Mouse (Mus musculus) lung, embryonic 15.5 days (tissue): ENCODE results near the gene Tmem179b. TPM values are rescaled to one million over a fixed set of nuclear protein-coding genes. Genes with fewer than 3 reads are reported as not detected.
"Not testable (repeated sequence)": the region's sequence is repeated elsewhere in the genome, so short reads cannot be mapped to it uniquely, and the experiment has no call there.

Source experiments
- ATAC-seq: fragments of 200-750 bp; cut with Nextera tagmentation; 2 replicates; pipeline ENCODE4 v1.8.0; 2017; ENCODE audit warnings: moderate number of reproducible peaks, borderline replicate concordance; ENCODE audit not compliant: low FRiP score, low TSS enrichment; ENCODE audit errors: extremely low read depth
- H3K27ac ChIP-seq: fragments of 300-500 bp; sonication (generic); 2 replicates; pipeline ENCODE4 v1.5.1; 2015; ENCODE audit warnings: moderate library complexity, mild to moderate bottlenecking, inconsistent platforms
- H3K27me3 ChIP-seq: fragments of 300-500 bp; sonication (generic); 2 replicates; pipeline ENCODE4 v1.6.1; 2015; ENCODE audit warnings: inconsistent platforms
- H3K36me3 ChIP-seq: fragments of 300-500 bp; sonication (generic); 2 replicates; pipeline ENCODE4 v1.6.1; 2015; ENCODE audit warnings: inconsistent platforms
- H3K4me1 ChIP-seq: fragments of 300-500 bp; sonication (generic); 2 replicates; pipeline ENCODE4 v1.6.1; 2015; ENCODE audit warnings: inconsistent platforms
- H3K4me2 ChIP-seq: fragments of 300-500 bp; sonication (generic); 2 replicates; pipeline ENCODE4 v1.6.1; 2015; ENCODE audit warnings: inconsistent platforms, mild to moderate bottlenecking, moderate library complexity
- H3K4me3 ChIP-seq: fragments of 300-500 bp; sonication (generic); 2 replicates; pipeline ENCODE4 v1.5.1; 2015; ENCODE audit warnings: mild to moderate bottlenecking, inconsistent platforms
- H3K9ac ChIP-seq: fragments of 300-500 bp; sonication (generic); 2 replicates; pipeline ENCODE4 v1.6.1; 2015; ENCODE audit warnings: inconsistent platforms
- H3K9me3 ChIP-seq: fragments of 300-500 bp; sonication (generic); 2 replicates; pipeline ENCODE4 v1.6.1; 2016; ENCODE audit warnings: inconsistent platforms
- WGBS: fragments of 180-500 bp; shearing (Covaris S2); methylation state at CpG from one replicate; pipeline ENCODE4 v1.1.7; 2015; 5-methylcytosine and 5-hydroxymethylcytosine counted together
- polyA plus RNA-seq: library from polyadenylated mRNA; unstranded; fragments of >200 nt; fragmentation: Nextera tagmentation; extraction: Ambion mirVana; gene quantifications from 2 replicates; pipeline ENCODE4 v1.2.1, GENCODE M21; 2015

The Tmem179b gene
- polyA plus RNA-seq, 1 experiment from 2014 or later = 81.3 TPM

- Histone ChIP-seq H3K4me3 (no peak overlapping the region), H3K27ac (no peak overlapping the region), H3K27me3 (no peaks in the 10 kb centered on the region), H3K36me3 (peaks cover 80% of the 10 kb centered on the region), H3K4me1 (peaks cover 19% of the 10 kb centered on the region), H3K4me2 (no peak overlapping the region), H3K9me3 (no peaks in the 10 kb centered on the region), H3K9ac (no peak overlapping the region)
- 94% methylated on average over 1 of the region's 1 CpGs for WGBS
- no peak for ATAC-seq
These were observed 28.9 kb downstream of the Tmem179b start for GRCm38 (mm10) chr19:8745382-8745781.

- peaks cover 21% of the 10 kb centered on the region for H3K4me1 ChIP-seq
- WGBS = 9% methylated on average over 14 of the region's 14 CpGs
- peaks cover 78% of the 10 kb centered on the region for H3K36me3 ChIP-seq
These were observed 32.1 kb downstream of the Tmem179b start for GRCm38 (mm10) chr19:8742176-8742575.

DNA sequence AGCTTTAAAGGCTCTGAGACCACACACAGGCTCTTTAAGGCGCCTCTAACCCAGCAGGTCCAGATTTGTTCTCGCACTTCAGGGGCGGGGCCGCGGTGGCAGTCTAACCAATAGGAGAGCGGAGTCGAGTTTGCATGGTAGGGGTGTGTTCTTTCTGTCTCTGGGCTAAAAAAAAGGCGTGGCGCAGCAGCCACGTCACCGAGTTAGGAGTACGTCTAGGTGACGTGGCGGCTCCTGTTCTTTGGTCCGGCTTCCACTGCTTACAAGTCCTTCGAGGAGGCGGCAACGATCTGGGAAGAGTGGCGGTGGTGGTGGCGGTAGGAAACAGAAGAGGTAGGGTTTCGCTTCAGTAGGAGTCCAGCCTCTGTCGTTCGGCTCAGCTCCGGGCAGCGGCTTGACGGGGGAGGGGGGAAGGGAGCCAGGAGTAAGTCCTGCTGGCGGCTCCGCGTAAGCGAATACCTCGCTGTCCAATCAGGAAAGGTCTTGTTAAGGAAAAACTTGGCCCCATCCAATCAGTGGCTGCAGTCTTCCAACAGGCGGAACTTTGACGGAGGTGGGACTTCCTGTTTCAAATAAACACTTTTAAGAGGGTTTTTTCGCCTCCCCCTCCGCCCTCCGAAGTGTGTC lies 32.9 kb downstream of the Tmem179b start, which contains the start of gene Stx5a:
Stx5a (plus strand) TSS at position 171 of the 627 bp plus-strand sequence.
- H3K9ac ChIP-seq = peak within 1 kb of the TSS; percentile 77
- WGBS = under 1% methylated on average over 36 of the region's 36 CpGs
- peak; percentile 98 for ATAC-seq
- H3K9me3 ChIP-seq = no peaks in the 10 kb centered on the region
- H3K4me3 ChIP-seq = peak within 1 kb of the TSS; percentile 66
- H3K27ac ChIP-seq = peak within 1 kb of the TSS; percentile 98
- no peaks in the 10 kb centered on the region for H3K27me3 ChIP-seq
- peaks cover 70% of the 10 kb centered on the region for H3K36me3 ChIP-seq
- H3K4me1 ChIP-seq = peaks cover 29% of the 10 kb centered on the region
- H3K4me2 ChIP-seq = peak within 1 kb of the TSS; percentile 84

More at GRCm38 (mm10) chr19:8742176-8742575, 32.1 kb downstream of the Tmem179b start:
- peak overlapping the region; percentile 66 for H3K4me3 ChIP-seq
- H3K27ac ChIP-seq = peak overlapping the region; percentile 98
- H3K9me3 ChIP-seq = no peaks in the 10 kb centered on the region
- H3K27me3 ChIP-seq = no peaks in the 10 kb centered on the region
- H3K9ac ChIP-seq = peak overlapping the region; percentile 77
- H3K4me2 ChIP-seq = peak overlapping the region; percentile 84
- ATAC-seq = no peak

DNA sequence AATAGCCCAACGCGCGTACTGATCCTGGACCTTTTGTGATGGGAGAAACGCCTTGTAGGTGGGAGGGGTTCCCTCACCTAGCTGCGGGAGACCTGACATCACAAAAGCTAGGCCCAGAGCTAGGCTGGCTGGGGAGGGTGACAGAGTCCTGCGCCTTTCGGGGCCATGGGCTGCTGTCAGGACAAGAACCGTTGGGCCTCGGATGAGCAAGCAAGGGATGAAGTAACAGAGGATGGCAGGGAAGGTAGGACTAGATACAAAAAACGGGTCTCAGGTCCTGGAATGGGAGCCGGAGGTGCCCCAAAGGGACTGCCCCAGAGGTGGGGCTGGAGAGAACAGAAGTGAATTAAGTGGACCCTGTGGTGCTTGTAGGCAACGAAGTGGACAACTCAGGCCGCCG lies 33.7 kb downstream of the Tmem179b start, which contains the start of gene 1700092M07Rik:
1700092M07Rik (plus strand) TSS at position 116 of the 400 bp plus-strand sequence.
- H3K27ac ChIP-seq = peak within 1 kb of the TSS; percentile 98
- no peaks in the 10 kb centered on the region for H3K9me3 ChIP-seq
- peaks cover 62% of the 10 kb centered on the region for H3K36me3 ChIP-seq
- H3K27me3 ChIP-seq = no peaks in the 10 kb centered on the region
- no peak for ATAC-seq
- WGBS = 62% methylated on average over 14 of the region's 14 CpGs
- H3K4me1 ChIP-seq = peaks cover 29% of the 10 kb centered on the region
- H3K9ac ChIP-seq = peak within 1 kb of the TSS; percentile 77
- peak within 1 kb of the TSS; percentile 84 for H3K4me2 ChIP-seq
- H3K4me3 ChIP-seq = peak within 1 kb of the TSS; percentile 66

- Histone ChIP-seq H3K36me3 (peaks cover 52% of the 10 kb centered on the region), H3K27ac (no peak overlapping the region), H3K27me3 (no peaks in the 10 kb centered on the region), H3K9me3 (no peaks in the 10 kb centered on the region), H3K9ac (no peak overlapping the region), H3K4me1 (peaks cover 33% of the 10 kb centered on the region), H3K4me2 (no peak overlapping the region), H3K4me3 (no peak overlapping the region)
- ATAC-seq = no peak
- WGBS = 89% methylated on average over 6 of the region's 6 CpGs
These were observed 34.6 kb downstream of the Tmem179b start for GRCm38 (mm10) chr19:8739646-8740045.

- Histone ChIP-seq H3K9ac (no peak overlapping the region), H3K27me3 (no peaks in the 10 kb centered on the region), H3K9me3 (no peaks in the 10 kb centered on the region), H3K27ac (no peak overlapping the region), H3K4me3 (no peak overlapping the region), H3K4me2 (no peak overlapping the region), H3K36me3 (peaks cover 45% of the 10 kb centered on the region), H3K4me1 (peaks cover 33% of the 10 kb centered on the region)
- WGBS = 84% methylated on average over 7 of the region's 7 CpGs
- ATAC-seq = no peak
These were observed 35.4 kb downstream of the Tmem179b start for GRCm38 (mm10) chr19:8738911-8739310.

- WGBS = 2% methylated on average over 11 of the region's 11 CpGs
- Histone ChIP-seq H3K4me3 (peak overlapping the region; percentile 97), H3K9ac (peak overlapping the region; percentile 82), H3K9me3 (no peaks in the 10 kb centered on the region), H3K27ac (peak overlapping the region; percentile 48), H3K4me2 (peak overlapping the region; percentile 90), H3K27me3 (no peaks in the 10 kb centered on the region), H3K4me1 (peaks cover 21% of the 10 kb centered on the region), H3K36me3 (peaks cover 32% of the 10 kb centered on the region)
- ATAC-seq = peak; percentile 43; the same call in 1 of the 2 replicates
These were observed 38.2 kb downstream of the Tmem179b start for GRCm38 (mm10) chr19:8736160-8736467.

DNA sequence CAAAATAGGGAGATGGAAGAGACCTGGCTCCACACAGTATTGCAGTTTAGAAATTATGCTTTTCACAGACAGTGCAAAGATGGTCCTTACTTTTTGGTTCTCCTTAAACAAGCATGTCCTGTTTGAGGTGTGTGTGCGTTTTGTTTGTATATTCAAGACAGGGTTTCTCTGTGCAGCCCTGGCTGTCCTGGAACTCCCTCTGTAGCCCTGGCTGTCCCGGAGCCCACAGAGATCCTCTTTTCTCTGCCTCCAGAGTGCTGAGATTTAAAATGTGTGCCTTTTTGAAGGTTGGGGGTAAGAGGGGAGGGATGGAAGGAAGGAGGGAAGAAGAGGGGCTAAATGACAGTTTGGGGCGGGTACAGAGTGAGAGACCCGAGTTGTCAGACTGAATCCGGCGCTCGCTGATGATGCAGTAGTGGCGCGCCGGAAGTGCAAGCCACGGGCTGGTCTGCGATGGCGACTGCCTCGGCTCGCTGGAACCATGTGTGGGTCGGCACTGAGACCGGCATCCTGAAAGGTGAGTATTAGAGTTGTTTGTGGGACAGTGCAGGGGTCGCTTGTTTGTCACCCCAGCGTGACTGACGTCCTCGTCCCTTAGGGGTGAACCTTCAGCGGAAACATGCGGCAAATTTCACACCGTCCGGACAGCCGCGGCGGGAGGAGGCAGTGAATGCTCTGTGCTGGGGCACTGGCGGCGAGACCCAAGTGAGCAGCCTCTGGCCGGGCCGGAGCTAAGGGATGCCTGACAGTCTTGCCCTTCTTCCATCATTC lies 38.7 kb downstream of the Tmem179b start, which contains the start of gene Wdr74:
Wdr74 (plus strand) TSS at position 439 of the 771 bp plus-strand sequence.
- peak; percentile 89 for ATAC-seq
- under 1% methylated on average over 32 of the region's 32 CpGs for WGBS
- Histone ChIP-seq H3K27me3 (no peaks in the 10 kb centered on the region), H3K4me3 (peak within 1 kb of the TSS; percentile 97), H3K9me3 (no peaks in the 10 kb centered on the region), H3K4me2 (peak within 1 kb of the TSS; percentile 90), H3K9ac (peak within 1 kb of the TSS; percentile 82), H3K27ac (peak within 1 kb of the TSS; percentile 48), H3K4me1 (peaks cover 16% of the 10 kb centered on the region), H3K36me3 (peaks cover 31% of the 10 kb centered on the region)

GRCm38 (mm10) chr19:8734334-8734733 lies 39.9 kb downstream of the Tmem179b start:
- Histone ChIP-seq H3K9me3 (no peaks in the 10 kb centered on the region), H3K36me3 (peaks cover 18% of the 10 kb centered on the region), H3K4me2 (no peak overlapping the region), H3K4me1 (peaks cover 12% of the 10 kb centered on the region), H3K27me3 (no peaks in the 10 kb centered on the region), H3K4me3 (no peak overlapping the region), H3K9ac (no peak overlapping the region), H3K27ac (no peak overlapping the region)
- 68% methylated on average over 3 of the region's 3 CpGs for WGBS
- no peak for ATAC-seq

DNA sequence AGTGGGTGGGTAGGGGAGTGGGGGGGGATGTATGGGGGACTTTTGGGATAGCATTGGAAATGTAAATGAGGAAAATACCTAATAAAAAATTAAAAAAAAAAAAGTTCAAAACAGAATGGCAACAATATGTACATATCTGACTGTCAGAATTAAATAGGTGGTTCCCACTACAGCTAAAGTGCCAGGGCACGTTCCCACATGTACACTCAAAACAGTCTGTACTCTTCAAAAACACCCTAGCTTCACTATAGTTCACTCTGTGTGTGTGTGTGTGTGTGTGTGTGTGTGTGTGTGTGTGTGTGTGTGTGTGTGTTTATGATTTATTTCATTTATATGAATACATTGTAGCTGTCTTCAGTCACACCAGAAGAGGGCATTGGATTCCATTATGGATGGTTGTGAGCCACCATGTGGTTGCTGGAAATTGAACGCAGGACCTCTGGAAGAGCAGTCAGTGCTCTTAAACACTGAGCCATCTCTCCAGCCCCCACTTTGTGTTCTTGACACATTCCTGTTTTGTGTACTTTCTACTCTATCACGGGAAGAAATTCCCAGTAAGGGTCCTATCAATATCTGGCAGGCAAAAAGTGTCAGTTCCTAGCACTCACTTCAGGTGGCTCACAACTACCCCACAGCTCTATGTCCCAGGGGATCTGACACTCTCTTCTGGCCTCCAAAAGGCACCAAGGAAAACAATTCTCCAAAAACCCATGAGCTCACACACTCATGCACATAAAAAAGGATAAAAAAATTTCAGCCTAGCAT lies 45.8 kb downstream of the Tmem179b start:
- not testable (repeated sequence) for H3K4me2 ChIP-seq
- WGBS = 27% methylated on average over 3 of the region's 3 CpGs

GRCm38 (mm10) chr19:8727495-8728114 lies 46.7 kb downstream of the Tmem179b start:
- no peak overlapping the region for H3K9ac ChIP-seq

More for the DNA sequence above, 45.8 kb downstream of the Tmem179b start:
- not testable (repeated sequence) for H3K9me3 ChIP-seq, H3K27me3 ChIP-seq, H3K27ac ChIP-seq, ATAC-seq, H3K9ac ChIP-seq, H3K4me3 ChIP-seq
- Histone ChIP-seq H3K36me3 (peaks cover 28% of the 10 kb centered on the region), H3K4me1 (peaks cover 22% of the 10 kb centered on the region)

More at GRCm38 (mm10) chr19:8727495-8728114, 46.7 kb downstream of the Tmem179b start:
- Histone ChIP-seq H3K27ac (no peak overlapping the region), H3K9me3 (no peaks in the 10 kb centered on the region), H3K4me2 (no peak overlapping the region), H3K36me3 (peaks cover 28% of the 10 kb centered on the region), H3K27me3 (no peaks in the 10 kb centered on the region), H3K4me1 (peaks cover 22% of the 10 kb centered on the region), H3K4me3 (no peak overlapping the region)
- WGBS = 13% methylated on average over 5 of the region's 5 CpGs
- no peak for ATAC-seq
